Mouse (Mus musculus): ENCODE results near the gene Prss57. TPM values are rescaled to one million over a fixed set of nuclear protein-coding genes. Genes with fewer than 3 reads are reported as not detected.

The Prss57 gene
- polyA plus RNA-seq, 1 experiment from 2014 or later: not detected

GRCm38 (mm10) chr10:79739234-79739633 lies 51.5 kb downstream of the Prss57 start:
- H3K4me3 ChIP-seq (ENCODE audit: low read depth, low read length): no peak overlapping the region
- peaks cover 83% of the 10 kb centered on the region for H3K36me3 ChIP-seq (ENCODE audit: control insufficient read depth, insufficient read depth, low read length)
- H3K9me3 ChIP-seq (ENCODE audit: control insufficient read depth, low read depth, low read length): peaks cover 59% of the 10 kb centered on the region
- WGBS: 96% methylated on average over 28 of the region's 28 CpGs
- H3K27me3 ChIP-seq (ENCODE audit: control insufficient read depth, insufficient read depth, low read length): no peaks in the 10 kb centered on the region
- no peaks in the 10 kb centered on the region for H3K4me1 ChIP-seq (ENCODE audit: control insufficient read depth, insufficient read depth, low read length)
- no peak for ATAC-seq (ENCODE audit: insufficient number of reproducible peaks, insufficient read depth, low FRiP score, low read depth)
- no peak overlapping the region for H3K27ac ChIP-seq (ENCODE audit: low read length)
- H3K9ac ChIP-seq (replicated peaks; ENCODE audit: low read depth, low read length): no peak overlapping the region
- H3K4me2 ChIP-seq (replicated peaks; ENCODE audit: low read depth, low read length): no peak overlapping the region

- Histone ChIP-seq H3K4me3 (ENCODE audit: low read depth, low read length) (no peak overlapping the region), H3K4me1 (ENCODE audit: control insufficient read depth, insufficient read depth, low read length) (no peaks in the 10 kb centered on the region), H3K9ac (replicated peaks; ENCODE audit: low read depth, low read length) (no peak overlapping the region), H3K9me3 (ENCODE audit: control insufficient read depth, low read depth, low read length) (peaks cover 59% of the 10 kb centered on the region), H3K36me3 (ENCODE audit: control insufficient read depth, insufficient read depth, low read length) (peaks cover 73% of the 10 kb centered on the region), H3K4me2 (replicated peaks; ENCODE audit: low read depth, low read length) (no peak overlapping the region), H3K27ac (ENCODE audit: low read length) (no peak overlapping the region), H3K27me3 (ENCODE audit: control insufficient read depth, insufficient read depth, low read length) (no peaks in the 10 kb centered on the region)
- WGBS: 92% methylated on average over 10 of the region's 10 CpGs
- no peak for ATAC-seq (ENCODE audit: insufficient number of reproducible peaks, insufficient read depth, low FRiP score, low read depth)
Observed at GRCm38 (mm10) chr10:79738259-79738658, 52.5 kb downstream of the Prss57 start.

GRCm38 (mm10) chr10:79736706-79737105 lies 54.1 kb downstream of the Prss57 start:
- peaks cover 62% of the 10 kb centered on the region for H3K36me3 ChIP-seq (ENCODE audit: control insufficient read depth, insufficient read depth, low read length)
- H3K4me1 ChIP-seq (ENCODE audit: control insufficient read depth, insufficient read depth, low read length): no peaks in the 10 kb centered on the region
- H3K4me2 ChIP-seq (replicated peaks; ENCODE audit: low read depth, low read length): no peak overlapping the region
- H3K4me3 ChIP-seq (ENCODE audit: low read depth, low read length): no peak overlapping the region
- WGBS: 82% methylated on average over 14 of the region's 14 CpGs
- ATAC-seq (ENCODE audit: insufficient number of reproducible peaks, insufficient read depth, low FRiP score, low read depth): no peak
- H3K9ac ChIP-seq (replicated peaks; ENCODE audit: low read depth, low read length): no peak overlapping the region
- peaks cover 59% of the 10 kb centered on the region for H3K9me3 ChIP-seq (ENCODE audit: control insufficient read depth, low read depth, low read length)
- H3K27ac ChIP-seq (ENCODE audit: low read length): no peak overlapping the region
- no peaks in the 10 kb centered on the region for H3K27me3 ChIP-seq (ENCODE audit: control insufficient read depth, insufficient read depth, low read length)

- no peak overlapping the region for H3K4me3 ChIP-seq (ENCODE audit: low read depth, low read length)
- H3K36me3 ChIP-seq (ENCODE audit: control insufficient read depth, insufficient read depth, low read length): peaks cover 49% of the 10 kb centered on the region
- no peak overlapping the region for H3K9ac ChIP-seq (replicated peaks; ENCODE audit: low read depth, low read length)
- 31% methylated on average over 52 of the region's 52 CpGs for WGBS
- H3K9me3 ChIP-seq (ENCODE audit: control insufficient read depth, low read depth, low read length): peaks cover 52% of the 10 kb centered on the region
- no peaks in the 10 kb centered on the region for H3K4me1 ChIP-seq (ENCODE audit: control insufficient read depth, insufficient read depth, low read length)
- ATAC-seq (ENCODE audit: insufficient number of reproducible peaks, insufficient read depth, low FRiP score, low read depth): no peak
- H3K27me3 ChIP-seq (ENCODE audit: control insufficient read depth, insufficient read depth, low read length): no peaks in the 10 kb centered on the region
- no peak overlapping the region for H3K27ac ChIP-seq (ENCODE audit: low read length)
- no peak overlapping the region for H3K4me2 ChIP-seq (replicated peaks; ENCODE audit: low read depth, low read length)
Observed at GRCm38 (mm10) chr10:79735361-79735760, 55.4 kb downstream of the Prss57 start.

GRCm38 (mm10) chr10:79733847-79734246 lies 56.9 kb downstream of the Prss57 start:
- no peaks in the 10 kb centered on the region for H3K4me1 ChIP-seq (ENCODE audit: control insufficient read depth, insufficient read depth, low read length)
- WGBS: 95% methylated on average over 15 of the region's 15 CpGs
- no peak overlapping the region for H3K4me3 ChIP-seq (ENCODE audit: low read depth, low read length)
- H3K36me3 ChIP-seq (ENCODE audit: control insufficient read depth, insufficient read depth, low read length): peaks cover 34% of the 10 kb centered on the region
- ATAC-seq (ENCODE audit: insufficient number of reproducible peaks, insufficient read depth, low FRiP score, low read depth): no peak
- no peaks in the 10 kb centered on the region for H3K27me3 ChIP-seq (ENCODE audit: control insufficient read depth, insufficient read depth, low read length)
- no peak overlapping the region for H3K9ac ChIP-seq (replicated peaks; ENCODE audit: low read depth, low read length)
- no peak overlapping the region for H3K4me2 ChIP-seq (replicated peaks; ENCODE audit: low read depth, low read length)
- H3K27ac ChIP-seq (ENCODE audit: low read length): no peak overlapping the region
- peaks cover 37% of the 10 kb centered on the region for H3K9me3 ChIP-seq (ENCODE audit: control insufficient read depth, low read depth, low read length)

GRCm38 (mm10) chr10:79732500-79732899 lies 58.3 kb downstream of the Prss57 start:
- H3K27me3 ChIP-seq (ENCODE audit: control insufficient read depth, insufficient read depth, low read length): no peaks in the 10 kb centered on the region
- H3K4me2 ChIP-seq (replicated peaks; ENCODE audit: low read depth, low read length): no peak overlapping the region
- no peaks in the 10 kb centered on the region for H3K4me1 ChIP-seq (ENCODE audit: control insufficient read depth, insufficient read depth, low read length)
- peaks cover 20% of the 10 kb centered on the region for H3K36me3 ChIP-seq (ENCODE audit: control insufficient read depth, insufficient read depth, low read length)
- no peak for ATAC-seq (ENCODE audit: insufficient number of reproducible peaks, insufficient read depth, low FRiP score, low read depth)
- H3K9ac ChIP-seq (replicated peaks; ENCODE audit: low read depth, low read length): no peak overlapping the region
- H3K9me3 ChIP-seq (ENCODE audit: control insufficient read depth, low read depth, low read length): peaks cover 24% of the 10 kb centered on the region
- no peak overlapping the region for H3K27ac ChIP-seq (ENCODE audit: low read length)
- no peak overlapping the region for H3K4me3 ChIP-seq (ENCODE audit: low read depth, low read length)
- 94% methylated on average over 1 of the region's 1 CpGs for WGBS

Other genes with a start within 250 kb of the Prss57 start
- gene Mier2, start 235.8 kb downstream of the Prss57 start, polyA plus RNA-seq (2014; fragmentation: Nextera tagmentation; extraction: Ambion mirVana): 49.0 and 55.2 TPM in 2 replicates
- not detected in 2 replicates for gene Theg, start 203.6 kb downstream of the Prss57 start, polyA plus RNA-seq (2014; fragmentation: Nextera tagmentation; extraction: Ambion mirVana)
- gene C2cd4c, start 176.9 kb downstream of the Prss57 start, polyA plus RNA-seq (2014; fragmentation: Nextera tagmentation; extraction: Ambion mirVana): 0.04 and 0.13 TPM in 2 replicates
- gene Shc2, start 153.0 kb downstream of the Prss57 start, polyA plus RNA-seq (2014; fragmentation: Nextera tagmentation; extraction: Ambion mirVana): 7.1 and 7.7 TPM in 2 replicates
- 0.20 TPM in 1 of 2 replicates, not detected in the other for gene Odf3l2, start 145.2 kb downstream of the Prss57 start, polyA plus RNA-seq (2014; fragmentation: Nextera tagmentation; extraction: Ambion mirVana)
- gene Madcam1, start 126.4 kb downstream of the Prss57 start, polyA plus RNA-seq (2014; fragmentation: Nextera tagmentation; extraction: Ambion mirVana): 29.7 and 30.0 TPM in 2 replicates
- 64.5 and 64.8 TPM in 2 replicates for gene Tpgs1, start 121.6 kb downstream of the Prss57 start, polyA plus RNA-seq (2014; fragmentation: Nextera tagmentation; extraction: Ambion mirVana)
- 88.7 and 93.6 TPM in 2 replicates for gene Cdc34, start 108.8 kb downstream of the Prss57 start, polyA plus RNA-seq (2014; fragmentation: Nextera tagmentation; extraction: Ambion mirVana)
- 1.0 and 1.6 TPM in 2 replicates for gene Gzmm, start 101.9 kb downstream of the Prss57 start, polyA plus RNA-seq (2014; fragmentation: Nextera tagmentation; extraction: Ambion mirVana)
- 871 and 937 TPM in 2 replicates for gene Bsg, start 86.5 kb downstream of the Prss57 start, polyA plus RNA-seq (2014; fragmentation: Nextera tagmentation; extraction: Ambion mirVana)
- gene Hcn2, start 74.3 kb downstream of the Prss57 start, polyA plus RNA-seq (2014; fragmentation: Nextera tagmentation; extraction: Ambion mirVana): 0.10 and 0.25 TPM in 2 replicates
- gene Polrmt, start 44.4 kb downstream of the Prss57 start, polyA plus RNA-seq (2014; fragmentation: Nextera tagmentation; extraction: Ambion mirVana): 26.3 and 31.8 TPM in 2 replicates
- 0.29 and 0.39 TPM in 2 replicates for gene Fgf22, start 35.9 kb downstream of the Prss57 start, polyA plus RNA-seq (2014; fragmentation: Nextera tagmentation; extraction: Ambion mirVana)
- gene Rnf126, start 24.0 kb downstream of the Prss57 start, polyA plus RNA-seq (2014; fragmentation: Nextera tagmentation; extraction: Ambion mirVana): 72.1 and 77.3 TPM in 2 replicates
- 8.7 and 9.0 TPM in 2 replicates for gene Fstl3, start 13.7 kb downstream of the Prss57 start, polyA plus RNA-seq (2014; fragmentation: Nextera tagmentation; extraction: Ambion mirVana)
- 67.0 and 78.0 TPM in 2 replicates for gene Palm, start 2.6 kb upstream of the Prss57 start, polyA plus RNA-seq (2014; fragmentation: Nextera tagmentation; extraction: Ambion mirVana)
- 27.6 and 33.1 TPM in 2 replicates for gene Misp, start 30.0 kb upstream of the Prss57 start, polyA plus RNA-seq (2014; fragmentation: Nextera tagmentation; extraction: Ambion mirVana)
- 237 and 275 TPM in 2 replicates for gene Ptbp1, start 63.5 kb upstream of the Prss57 start, polyA plus RNA-seq (2014; fragmentation: Nextera tagmentation; extraction: Ambion mirVana)
- gene Prtn3, start 83.5 kb upstream of the Prss57 start, polyA plus RNA-seq (2014; fragmentation: Nextera tagmentation; extraction: Ambion mirVana): 2.9 and 5.6 TPM in 2 replicates
- 41.3 and 51.7 TPM in 2 replicates for gene Plppr3, start 83.7 kb upstream of the Prss57 start, polyA plus RNA-seq (2014; fragmentation: Nextera tagmentation; extraction: Ambion mirVana)
- gene Elane, start 95.3 kb upstream of the Prss57 start, polyA plus RNA-seq (2014; fragmentation: Nextera tagmentation; extraction: Ambion mirVana): 0.88 and 3.3 TPM in 2 replicates
- not detected in 2 replicates for gene Cfd, start 99.9 kb upstream of the Prss57 start, polyA plus RNA-seq (2014; fragmentation: Nextera tagmentation; extraction: Ambion mirVana)
- 43.4 and 46.4 TPM in 2 replicates for gene Med16, start 118.0 kb upstream of the Prss57 start, polyA plus RNA-seq (2014; fragmentation: Nextera tagmentation; extraction: Ambion mirVana)
- 5.3 TPM in 1 of 2 replicates, not detected in the other for gene Gm26602, start 119.9 kb upstream of the Prss57 start, polyA plus RNA-seq (2014; fragmentation: Nextera tagmentation; extraction: Ambion mirVana)
- 0.81 and 1.0 TPM in 2 replicates for gene Kiss1r, start 126.0 kb upstream of the Prss57 start, polyA plus RNA-seq (2014; fragmentation: Nextera tagmentation; extraction: Ambion mirVana)
- 143 and 151 TPM in 2 replicates for gene R3hdm4, start 130.2 kb upstream of the Prss57 start, polyA plus RNA-seq (2014; fragmentation: Nextera tagmentation; extraction: Ambion mirVana)
- 12.7 and 14.0 TPM in 2 replicates for gene Arid3a, start 136.1 kb upstream of the Prss57 start, polyA plus RNA-seq (2014; fragmentation: Nextera tagmentation; extraction: Ambion mirVana)
- 97.2 and 107 TPM in 2 replicates for gene Wdr18, start 169.2 kb upstream of the Prss57 start, polyA plus RNA-seq (2014; fragmentation: Nextera tagmentation; extraction: Ambion mirVana)
- 0.32 and 0.36 TPM in 2 replicates for gene Grin3b, start 179.8 kb upstream of the Prss57 start, polyA plus RNA-seq (2014; fragmentation: Nextera tagmentation; extraction: Ambion mirVana)
- gene Tmem259, start 193.4 kb upstream of the Prss57 start, polyA plus RNA-seq (2014; fragmentation: Nextera tagmentation; extraction: Ambion mirVana): 15.6 and 16.7 TPM in 2 replicates
- gene Cnn2, start 197.6 kb upstream of the Prss57 start, polyA plus RNA-seq (2014; fragmentation: Nextera tagmentation; extraction: Ambion mirVana): 397 and 424 TPM in 2 replicates
- gene Abca7, start 205.5 kb upstream of the Prss57 start, polyA plus RNA-seq (2014; fragmentation: Nextera tagmentation; extraction: Ambion mirVana): 3.2 and 3.6 TPM in 2 replicates
- 5.1 and 5.7 TPM in 2 replicates for gene Arhgap45, start 225.7 kb upstream of the Prss57 start, polyA plus RNA-seq (2014; fragmentation: Nextera tagmentation; extraction: Ambion mirVana)
- gene Polr2e, start 248.8 kb upstream of the Prss57 start, polyA plus RNA-seq (2014; fragmentation: Nextera tagmentation; extraction: Ambion mirVana): 220 TPM in 2 replicates